Mouse (Mus musculus): Measurements from ENCODE around the gene Pgpep1l. TPM values are rescaled to one million over a fixed set of nuclear protein-coding genes. Genes with fewer than 3 reads are reported as not detected.

Gene Pgpep1l
- 0.22 TPM for polyA plus RNA-seq (2012; fragmentation: generic; extraction: Trizol)

- Histone ChIP-seq H3K27me3 (ENCODE audit: control insufficient read depth, insufficient read depth, insufficient read length) (no peaks in the 10 kb centered on the region), H3K4me3 (no peak within 1 kb of the TSS), H3K4me2 (ENCODE audit: low read depth) (peak within 1 kb of the TSS; percentile 37), H3K79me2 (ENCODE audit: control insufficient read depth, insufficient read depth) (no peaks in the 10 kb centered on the region), H3ac (ENCODE audit: control insufficient read depth, insufficient read length) (no peak within 1 kb of the TSS), H3K36me3 (ENCODE audit: control insufficient read depth, insufficient read depth) (no peaks in the 10 kb centered on the region)
- TF ChIP-seq MYOD1 (IDR thresholded peaks at IDR 0.05; ENCODE audit: control insufficient read depth in 1 of 3, insufficient read length in 2 of 3, low read depth in 2 of 3): peak in 2 of 3 experiments; percentile 10 to 59
- TF ChIP-seq TCF12 (IDR thresholded peaks at IDR 0.05; ENCODE audit: insufficient read depth, poor library complexity, severe bottlenecking): no peak
- TF ChIP-seq POLR2A (IDR thresholded peaks at IDR 0.05; ENCODE audit: insufficient read length, low read depth): peak; percentile 24
- TF ChIP-seq MYOG (IDR thresholded peaks at IDR 0.05; ENCODE audit: control insufficient read depth in 1 of 3, insufficient read depth in 1 of 3, insufficient read length in 2 of 3, low read depth in 2 of 3): peak; percentile 45 to 87 (median 76)
- peak; percentile 23 for TF ChIP-seq TCF3 (IDR thresholded peaks at IDR 0.05; ENCODE audit: insufficient read length, low read depth)
- no peak for TF ChIP-seq E2F4 (IDR thresholded peaks at IDR 0.05; ENCODE audit: insufficient read depth)
- TF ChIP-seq REST (IDR thresholded peaks at IDR 0.05; ENCODE audit: insufficient read depth, insufficient read length): no peak
- no peak for TF ChIP-seq MAX (IDR thresholded peaks at IDR 0.05; ENCODE audit: low read depth)
Measured at GRCm38 (mm10) chr7:68264028-68264453, at the start of gene Pgpep1l. Gene Pgpep1l (minus strand): TSS chr7:68264233.

GRCm38 (mm10) chr7:68313038-68313782, 49.2 kb upstream of the Pgpep1l start:
- no peaks in the 10 kb centered on the region for H3K27me3 ChIP-seq (ENCODE audit: control insufficient read depth, insufficient read depth, insufficient read length)
- TF ChIP-seq SRF (IDR thresholded peaks at IDR 0.05; ENCODE audit: control insufficient read depth, insufficient read length, low read depth): no peak
- TF ChIP-seq POLR2AphosphoS2 (IDR thresholded peaks at IDR 0.05; ENCODE audit: insufficient read length, low read depth): no peak
- no peak for TF ChIP-seq TCF3 (IDR thresholded peaks at IDR 0.05; ENCODE audit: insufficient read length, low read depth)
- TF ChIP-seq REST (IDR thresholded peaks at IDR 0.05; ENCODE audit: insufficient read depth, insufficient read length): no peak
- TF ChIP-seq E2F4 (IDR thresholded peaks at IDR 0.05; ENCODE audit: insufficient read depth): no peak
- TF ChIP-seq POLR2A (IDR thresholded peaks at IDR 0.05; ENCODE audit: insufficient read length, low read depth): no peak
- TF ChIP-seq MYOG (IDR thresholded peaks at IDR 0.05; ENCODE audit: control insufficient read depth in 1 of 3, insufficient read depth in 1 of 3, insufficient read length in 2 of 3, low read depth in 2 of 3): no peak
- TF ChIP-seq USF1 (IDR thresholded peaks at IDR 0.05; ENCODE audit: low read depth): no peak
- TF ChIP-seq TCF12 (IDR thresholded peaks at IDR 0.05; ENCODE audit: insufficient read depth, poor library complexity, severe bottlenecking): no peak
- no peak overlapping the region for H3K4me3 ChIP-seq
- no peaks in the 10 kb centered on the region for H3K36me3 ChIP-seq (ENCODE audit: control insufficient read depth, insufficient read depth)
- H3K4me2 ChIP-seq (ENCODE audit: low read depth): peak overlapping the region; percentile 20
- no peak overlapping the region for H3ac ChIP-seq (ENCODE audit: control insufficient read depth, insufficient read length)
- no peaks in the 10 kb centered on the region for H3K79me2 ChIP-seq (ENCODE audit: control insufficient read depth, insufficient read depth)

GRCm38 (mm10) chr7:68312395-68312794, 48.4 kb upstream of the Pgpep1l start:
- no peaks in the 10 kb centered on the region for H3K27me3 ChIP-seq (ENCODE audit: control insufficient read depth, insufficient read depth, insufficient read length)
- TF ChIP-seq MYOG (IDR thresholded peaks at IDR 0.05; ENCODE audit: control insufficient read depth in 1 of 3, insufficient read depth in 1 of 3, insufficient read length in 2 of 3, low read depth in 2 of 3) (peak in 2 of 3 experiments; percentile 34 to 75), CEBPB (IDR thresholded peaks at IDR 0.05; ENCODE audit: insufficient read depth, poor library complexity, severe bottlenecking) (no peak), MYOD1 (IDR thresholded peaks at IDR 0.05; ENCODE audit: control insufficient read depth in 1 of 3, insufficient read length in 2 of 3, low read depth in 2 of 3) (peak in 2 of 3 experiments; percentile 92 to 93), POLR2A (IDR thresholded peaks at IDR 0.05; ENCODE audit: insufficient read length, low read depth) (no peak), TCF12 (IDR thresholded peaks at IDR 0.05; ENCODE audit: insufficient read depth, poor library complexity, severe bottlenecking) (no peak), E2F4 (IDR thresholded peaks at IDR 0.05; ENCODE audit: insufficient read depth) (no peak), POLR2AphosphoS2 (IDR thresholded peaks at IDR 0.05; ENCODE audit: insufficient read length, low read depth) (no peak), USF1 (IDR thresholded peaks at IDR 0.05; ENCODE audit: low read depth) (no peak), MAX (IDR thresholded peaks at IDR 0.05; ENCODE audit: low read depth) (no peak)
- H3K79me2 ChIP-seq (ENCODE audit: control insufficient read depth, insufficient read depth): no peaks in the 10 kb centered on the region
- no peak overlapping the region for H3ac ChIP-seq (ENCODE audit: control insufficient read depth, insufficient read length)
- H3K4me3 ChIP-seq: no peak overlapping the region
- H3K36me3 ChIP-seq (ENCODE audit: control insufficient read depth, insufficient read depth): no peaks in the 10 kb centered on the region
- H3K4me2 ChIP-seq (ENCODE audit: low read depth): peak overlapping the region; percentile 20

GRCm38 (mm10) chr7:68311469-68311868, 47.4 kb upstream of the Pgpep1l start:
- H3ac ChIP-seq (ENCODE audit: control insufficient read depth, insufficient read length): no peak overlapping the region
- H3K4me2 ChIP-seq (ENCODE audit: low read depth): peak overlapping the region; percentile 20
- TF ChIP-seq CEBPB (IDR thresholded peaks at IDR 0.05; ENCODE audit: insufficient read depth, poor library complexity, severe bottlenecking) (peak; percentile 90), E2F4 (IDR thresholded peaks at IDR 0.05; ENCODE audit: insufficient read depth) (no peak), POLR2A (IDR thresholded peaks at IDR 0.05; ENCODE audit: insufficient read length, low read depth) (no peak), MYOD1 (IDR thresholded peaks at IDR 0.05; ENCODE audit: control insufficient read depth in 1 of 3, insufficient read length in 2 of 3, low read depth in 2 of 3) (peak in 2 of 3 experiments; percentile 56 to 69), MYOG (IDR thresholded peaks at IDR 0.05; ENCODE audit: control insufficient read depth in 1 of 3, insufficient read depth in 1 of 3, insufficient read length in 2 of 3, low read depth in 2 of 3) (peak in 1 of 3 experiments; percentile 45)
- H3K36me3 ChIP-seq (ENCODE audit: control insufficient read depth, insufficient read depth): no peaks in the 10 kb centered on the region
- no peaks in the 10 kb centered on the region for H3K27me3 ChIP-seq (ENCODE audit: control insufficient read depth, insufficient read depth, insufficient read length)
- no peak overlapping the region for H3K4me3 ChIP-seq
- H3K79me2 ChIP-seq (ENCODE audit: control insufficient read depth, insufficient read depth): no peaks in the 10 kb centered on the region

GRCm38 (mm10) chr7:68306756-68307155, 42.7 kb upstream of the Pgpep1l start:
- no peak overlapping the region for H3K4me3 ChIP-seq
- H3K79me2 ChIP-seq (ENCODE audit: control insufficient read depth, insufficient read depth): no peaks in the 10 kb centered on the region
- no peaks in the 10 kb centered on the region for H3K36me3 ChIP-seq (ENCODE audit: control insufficient read depth, insufficient read depth)
- H3ac ChIP-seq (ENCODE audit: control insufficient read depth, insufficient read length): no peak overlapping the region
- no peak overlapping the region for H3K4me2 ChIP-seq (ENCODE audit: low read depth)
- no peaks in the 10 kb centered on the region for H3K27me3 ChIP-seq (ENCODE audit: control insufficient read depth, insufficient read depth, insufficient read length)
- TF ChIP-seq MAX (IDR thresholded peaks at IDR 0.05; ENCODE audit: low read depth) (no peak), E2F4 (IDR thresholded peaks at IDR 0.05; ENCODE audit: insufficient read depth) (no peak), SRF (IDR thresholded peaks at IDR 0.05; ENCODE audit: control insufficient read depth, insufficient read length, low read depth) (no peak), POLR2A (IDR thresholded peaks at IDR 0.05; ENCODE audit: insufficient read length, low read depth) (no peak), REST (IDR thresholded peaks at IDR 0.05; ENCODE audit: insufficient read depth, insufficient read length) (no peak), MYOD1 (IDR thresholded peaks at IDR 0.05; ENCODE audit: control insufficient read depth in 1 of 3, insufficient read length in 2 of 3, low read depth in 2 of 3) (no peak), TCF12 (IDR thresholded peaks at IDR 0.05; ENCODE audit: insufficient read depth, poor library complexity, severe bottlenecking) (no peak), POLR2AphosphoS2 (IDR thresholded peaks at IDR 0.05; ENCODE audit: insufficient read length, low read depth) (no peak), CEBPB (IDR thresholded peaks at IDR 0.05; ENCODE audit: insufficient read depth, poor library complexity, severe bottlenecking) (no peak), USF1 (IDR thresholded peaks at IDR 0.05; ENCODE audit: low read depth) (no peak), MYOG (IDR thresholded peaks at IDR 0.05; ENCODE audit: control insufficient read depth in 1 of 3, insufficient read depth in 1 of 3, insufficient read length in 2 of 3, low read depth in 2 of 3) (no peak), TCF3 (IDR thresholded peaks at IDR 0.05; ENCODE audit: insufficient read length, low read depth) (no peak)
